Mouse (Mus musculus) Patski (cell line): ENCODE results near the gene Ptprg. TPM values are rescaled to one million over a fixed set of nuclear protein-coding genes. Genes with fewer than 3 reads are reported as not detected.

ENCODE experiments used
- ATAC-seq: fragments of 100-300 bp; one replicate; pipeline ENCODE4 v1.8.0; 2021
- CTCF ChIA-PET: fragments of 350-600 bp; sonication (Branson Sonifier 250); formaldehyde crosslinking; loops from one replicate; lab custom pipeline; 2022; ENCODE audit warnings: inconsistent platforms; lab: Charles Lee
- POLR2A ChIA-PET: fragments of 350-600 bp; sonication (Branson Sonifier 250); formaldehyde crosslinking; loops from one replicate; lab custom pipeline; 2022; ENCODE audit warnings: antibody characterized with exemption, inconsistent platforms; lab: Charles Lee
- DNase-seq: peaks from one replicate; pipeline ENCODE4 v3.0.0-alpha.2; 2011; ENCODE audit warnings: low read depth, low spot score
- H3K27me3 ChIP-seq: fragments of 371-371 bp; one replicate; pipeline ENCODE4 v1.5.1; 2021
- CTCF ChIP-seq: fragments of 100-300 bp; IDR thresholded peaks from one replicate; pipeline ENCODE4 v1.5.1; 2021
- in situ Hi-C: fragments of 300-500 bp; cut with MboI; formaldehyde crosslinking; loops from 3 replicates; pipeline ENCODE4 v1.11.1; 2018; ENCODE audit warnings: low pct_unique_long_range_greater_than_20kb, mixed read lengths
- polyA plus RNA-seq: library from polyadenylated mRNA; unstranded; gene quantifications from one replicate; pipeline ENCODE4 v1.2.3, GENCODE M21; 2021

Gene Ptprg
- polyA plus RNA-seq, 1 experiment from 2014 or later: 40.1 TPM

DNA sequence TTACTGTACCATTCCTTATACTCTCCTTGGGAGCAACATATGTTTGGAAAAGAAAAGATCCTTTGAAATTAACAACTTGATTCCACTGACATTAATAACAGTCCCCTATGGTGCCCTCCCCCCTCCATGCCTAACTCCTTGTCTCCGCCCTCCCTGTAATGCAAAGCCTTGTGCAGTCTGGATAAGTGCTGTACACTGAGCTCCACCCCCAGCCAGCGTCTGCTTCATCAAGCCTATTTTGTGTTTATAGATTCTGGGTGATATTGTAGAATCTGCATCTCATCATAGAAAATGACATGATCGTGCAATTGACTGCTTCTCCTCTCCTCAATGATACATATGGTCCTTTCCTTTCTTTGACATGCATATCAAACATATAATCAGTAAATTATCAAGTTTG lies 337.6 kb downstream of the Ptprg start:
- DNase-seq (no peak), ATAC-seq (no peak)
- ChIA-PET POLR2A (no interaction called here), CTCF (interaction anchor here (1.4 kb wide), 1 partner anchor 11 kb away, joined by 5 read pairs; no protein-coding TSS in a partner anchor)
- in situ Hi-C loops: no loop called here
- TF ChIP-seq CTCF: no peak
- no peaks in the 10 kb centered on the region for H3K27me3 ChIP-seq

DNA sequence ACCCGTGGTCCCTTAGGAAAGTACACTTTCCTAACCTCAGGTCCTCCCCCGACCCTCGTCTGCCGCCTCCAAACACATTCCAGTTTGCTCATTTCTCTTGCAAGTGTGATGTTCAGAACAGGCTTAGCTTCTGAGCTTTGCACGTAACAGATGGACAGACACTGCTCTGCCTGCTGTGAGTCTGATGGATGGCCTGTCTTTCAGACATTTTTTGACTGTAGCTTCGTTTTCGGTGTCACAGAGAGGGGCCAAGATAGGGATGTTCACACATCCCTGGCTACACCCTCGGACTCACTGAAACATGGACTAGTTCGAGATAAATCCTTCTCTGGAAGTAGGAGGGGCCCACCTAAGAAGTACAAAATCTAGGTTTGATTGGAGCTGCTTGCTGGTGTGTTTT lies 339.3 kb downstream of the Ptprg start:
- TF ChIP-seq CTCF: no peak
- ChIA-PET CTCF (interaction anchor here (0.9 to 1.6 kb wide), 2 partner anchors 31 to 140 kb away, joined by 3 read pairs; no protein-coding TSS in a partner anchor), POLR2A (no interaction called here)
- H3K27me3 ChIP-seq: no peaks in the 10 kb centered on the region
- DNase-seq (no peak), ATAC-seq (no peak)
- in situ Hi-C loops: no loop called here

DNA sequence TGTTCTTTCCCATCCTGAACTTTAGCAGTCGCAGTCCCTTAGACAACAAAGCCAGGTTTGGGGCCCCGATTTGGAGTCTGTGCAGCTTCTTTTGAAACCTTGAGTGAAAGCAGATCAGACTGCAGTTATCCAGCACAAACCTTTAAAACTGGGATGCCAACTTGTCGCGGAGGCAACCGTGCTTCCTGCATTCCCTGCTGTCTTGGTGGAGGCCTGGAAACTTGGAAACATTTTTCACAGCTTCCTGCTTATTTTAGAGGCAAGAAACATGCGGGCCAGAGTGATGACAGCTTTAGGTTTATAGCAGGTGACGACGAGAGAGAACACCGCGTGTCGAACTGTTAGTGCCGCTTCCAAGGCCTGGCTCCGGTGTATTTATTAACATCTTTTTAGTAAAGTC lies 342.2 kb downstream of the Ptprg start:
- ATAC-seq: no peak
- DNase-seq: no peak
- POLR2A ChIA-PET: no interaction called here
- no peaks in the 10 kb centered on the region for H3K27me3 ChIP-seq
- CTCF ChIA-PET: no interaction called here
- in situ Hi-C loops: no loop called here
- no peak for TF ChIP-seq CTCF

DNA sequence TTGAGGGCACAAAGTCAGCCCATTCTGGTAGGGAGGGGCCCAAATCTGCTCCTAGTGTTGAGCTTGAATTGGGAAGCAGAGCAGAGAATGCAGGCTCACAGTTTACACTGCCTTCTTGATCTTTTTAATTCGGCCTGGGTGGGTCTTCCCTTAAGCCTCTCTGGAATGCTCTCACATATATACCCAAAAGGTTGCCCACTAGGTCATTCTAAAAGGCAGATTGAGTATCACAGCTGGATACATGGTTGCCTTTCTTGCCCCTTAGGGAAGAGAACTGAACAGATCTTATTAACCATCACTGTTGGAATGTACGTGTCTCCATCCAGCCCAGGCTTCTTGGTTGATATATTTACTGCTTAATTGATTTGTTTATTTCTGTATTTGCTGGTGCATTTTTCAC lies 349.5 kb downstream of the Ptprg start:
- CTCF ChIA-PET: no interaction called here
- in situ Hi-C loops: no loop called here
- no peak for TF ChIP-seq CTCF
- H3K27me3 ChIP-seq: no peaks in the 10 kb centered on the region
- ATAC-seq: no peak
- POLR2A ChIA-PET: no interaction called here
- no peak for DNase-seq

DNA sequence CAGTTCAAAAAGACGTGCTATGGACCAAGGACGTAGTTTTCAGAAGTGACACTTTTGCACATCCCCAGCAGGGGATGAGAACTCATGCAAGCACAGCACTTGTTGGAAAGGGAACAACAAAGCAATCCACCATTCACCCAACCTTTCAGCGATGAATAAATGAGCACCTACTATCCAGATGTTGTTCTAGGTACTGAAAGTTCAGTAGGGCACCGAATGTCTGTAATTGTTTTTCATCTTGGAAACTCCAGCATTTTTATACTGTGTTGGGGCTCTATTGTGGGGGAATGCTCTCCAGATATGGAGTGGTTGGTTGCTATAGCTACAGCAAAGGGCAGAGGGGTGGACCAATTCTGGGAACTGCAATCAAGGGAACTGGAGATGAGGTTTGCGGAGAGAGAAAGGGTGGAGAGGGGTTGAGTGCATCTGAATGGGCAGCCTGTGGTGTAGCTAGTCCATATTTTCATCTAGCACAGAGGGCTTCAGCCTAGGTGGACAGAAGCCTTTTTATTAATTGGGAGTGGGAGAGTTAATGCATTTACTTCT lies 352.9 kb downstream of the Ptprg start:
- CTCF ChIA-PET: no interaction called here
- in situ Hi-C loops: no loop called here
- H3K27me3 ChIP-seq: no peaks in the 10 kb centered on the region
- ATAC-seq (no peak), DNase-seq (no peak)
- TF ChIP-seq CTCF: no peak
- POLR2A ChIA-PET: no interaction called here

DNA sequence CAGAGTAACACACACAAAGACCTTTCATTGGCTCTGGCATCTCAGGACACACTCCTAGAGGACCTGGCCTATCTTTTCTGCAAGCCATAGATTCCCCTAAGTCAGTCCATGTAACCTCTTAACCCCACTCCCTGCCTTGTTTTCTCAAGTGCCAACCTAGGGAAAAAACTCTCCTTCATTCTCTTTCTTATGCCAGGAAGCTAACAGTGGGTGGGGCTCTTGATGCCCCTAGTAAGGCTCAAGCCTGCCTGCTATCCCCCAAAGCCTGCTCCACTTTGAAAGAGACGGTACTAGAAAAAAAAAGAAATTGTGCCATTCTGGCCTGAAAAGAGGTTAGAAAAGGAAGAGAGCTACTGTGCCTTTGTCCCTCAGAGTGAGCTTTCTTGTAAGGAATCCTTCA lies 358.9 kb downstream of the Ptprg start:
- in situ Hi-C loops: no loop called here
- TF ChIP-seq CTCF: no peak
- no peaks in the 10 kb centered on the region for H3K27me3 ChIP-seq
- POLR2A ChIA-PET: no interaction called here
- ATAC-seq (no peak), DNase-seq (no peak)
- CTCF ChIA-PET: interaction anchor here (0.7 kb wide), 1 partner anchor 118 kb away, joined by 3 read pairs; no protein-coding TSS in a partner anchor

DNA sequence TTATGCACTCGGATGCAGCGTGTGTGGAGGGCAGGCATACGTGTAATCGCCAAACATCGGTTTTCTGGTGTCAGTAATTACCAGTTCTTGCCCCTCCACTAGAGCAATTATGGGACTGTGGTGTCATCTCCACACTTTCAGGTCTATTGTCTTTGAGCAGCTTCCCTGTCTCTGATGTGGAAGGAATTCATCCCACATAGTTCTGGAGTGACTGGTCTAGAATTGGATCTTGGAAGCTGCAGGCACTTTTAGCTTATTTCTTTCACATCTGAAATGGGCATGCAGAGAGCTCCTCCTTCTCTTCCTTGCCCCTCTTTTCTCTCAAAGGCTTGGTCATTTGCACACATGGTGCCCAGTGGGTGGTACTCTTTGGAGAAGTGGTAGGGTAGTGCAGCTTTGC lies 363.9 kb downstream of the Ptprg start:
- CTCF ChIA-PET: interaction anchor here (1.2 kb wide), 1 partner anchor 16 kb away, joined by 4 read pairs; no protein-coding TSS in a partner anchor
- no peak for TF ChIP-seq CTCF
- DNase-seq (no peak), ATAC-seq (peak; percentile 57)
- POLR2A ChIA-PET: interaction anchor here (0.5 kb wide), 1 partner anchor 44 kb away, joined by 3 read pairs; no protein-coding TSS in a partner anchor
- no peaks in the 10 kb centered on the region for H3K27me3 ChIP-seq
- in situ Hi-C loops: loop anchor here (5.0 kb wide), 1 partner anchor 75 kb away; no protein-coding TSS in a partner anchor

DNA sequence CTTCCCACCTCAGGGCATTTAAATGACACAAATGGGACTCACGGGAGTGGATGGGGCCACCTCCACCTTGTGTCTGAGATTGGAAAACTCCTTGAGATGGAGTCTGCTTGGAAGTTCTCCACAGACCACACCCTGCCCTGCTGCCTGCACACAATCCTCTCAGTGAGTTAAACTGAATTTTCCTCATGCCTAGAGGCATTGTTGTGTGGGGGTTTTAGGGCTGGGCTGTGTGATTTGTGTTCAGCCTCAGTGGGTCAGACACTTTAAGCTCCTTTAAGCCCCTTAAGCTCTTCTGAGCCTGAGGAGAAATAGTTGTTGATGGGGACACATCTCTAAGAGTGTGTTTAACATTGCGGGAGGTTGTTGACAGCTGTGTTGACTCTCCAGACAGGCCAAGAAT lies 375.2 kb downstream of the Ptprg start:
- ATAC-seq: peak; percentile 85
- POLR2A ChIA-PET: no interaction called here
- CTCF ChIA-PET: interaction anchor here (0.6 kb wide), 1 partner anchor 12 kb away, joined by 3 read pairs; no protein-coding TSS in a partner anchor
- H3K27me3 ChIP-seq: no peaks in the 10 kb centered on the region
- TF ChIP-seq CTCF: peak; percentile 23
- in situ Hi-C loops: loop anchor here (25.0 kb wide), 1 partner anchor 359 kb away; the partner anchor contains the start of genes 3830406C13Rik and Gm49355
- DNase-seq: peak; percentile 91

DNA sequence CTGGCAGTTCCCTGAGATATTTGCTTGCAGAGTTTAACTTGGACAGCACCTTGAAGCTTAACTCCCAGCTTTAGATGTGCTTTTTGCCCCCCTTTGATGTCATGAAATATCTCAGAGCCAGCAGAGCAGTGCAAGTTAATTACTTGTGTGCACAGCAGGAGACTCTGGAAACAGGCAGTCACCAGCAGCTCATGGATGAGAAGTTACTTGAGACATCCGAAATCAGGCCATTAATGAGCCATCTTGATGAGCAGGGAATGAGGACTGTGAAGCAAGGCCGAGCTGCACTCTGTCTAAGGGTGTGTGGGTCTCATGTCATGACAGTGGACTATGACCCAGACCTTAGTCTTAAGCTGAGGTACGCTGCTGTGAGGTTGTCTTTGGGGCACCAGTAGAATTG lies 379.2 kb downstream of the Ptprg start:
- ChIA-PET CTCF (interaction anchor here (1.0 to 1.5 kb wide), 2 partner anchors 61 to 377 kb away, joined by 3 read pairs; no protein-coding TSS in a partner anchor), POLR2A (interaction anchor here (1.2 kb wide), 1 partner anchor 18 kb away, joined by 4 read pairs; no protein-coding TSS in a partner anchor)
- TF ChIP-seq CTCF: no peak
- DNase-seq (peak; percentile 77), ATAC-seq (peak; percentile 90)
- no peaks in the 10 kb centered on the region for H3K27me3 ChIP-seq
- in situ Hi-C loops: loop anchor here (10.0 to 25.0 kb wide), 2 partner anchors 355 to 378 kb away; partner anchors contain the start of genes 3830406C13Rik, Gm49355 and Ptprg

DNA sequence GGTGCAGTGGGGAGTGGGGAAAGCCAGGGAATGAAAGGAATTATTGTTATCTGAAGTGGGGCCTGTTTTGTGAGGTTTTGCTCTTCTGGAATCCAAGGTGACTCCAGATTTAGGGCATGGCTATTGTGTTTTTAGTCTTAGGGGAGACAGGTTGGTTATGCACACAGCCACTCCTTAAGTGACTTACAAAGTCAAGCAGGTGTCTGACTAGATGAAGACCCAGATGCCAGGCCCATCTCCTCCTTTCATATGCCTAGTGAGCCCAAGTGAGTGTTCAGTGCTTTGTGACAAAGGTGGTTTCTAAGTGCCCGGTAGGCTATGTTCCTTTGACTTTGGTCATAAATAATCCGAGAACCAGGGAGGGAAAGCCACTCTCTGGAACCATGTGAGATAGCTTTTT lies 381.2 kb downstream of the Ptprg start:
- in situ Hi-C loops: loop anchor here (10.0 to 25.0 kb wide), 2 partner anchors 353 to 380 kb away; partner anchors contain the start of genes 3830406C13Rik, Gm49355 and Ptprg
- ATAC-seq (no peak), DNase-seq (no peak)
- H3K27me3 ChIP-seq: no peaks in the 10 kb centered on the region
- no peak for TF ChIP-seq CTCF
- ChIA-PET POLR2A (no interaction called here), CTCF (no interaction called here)

DNA sequence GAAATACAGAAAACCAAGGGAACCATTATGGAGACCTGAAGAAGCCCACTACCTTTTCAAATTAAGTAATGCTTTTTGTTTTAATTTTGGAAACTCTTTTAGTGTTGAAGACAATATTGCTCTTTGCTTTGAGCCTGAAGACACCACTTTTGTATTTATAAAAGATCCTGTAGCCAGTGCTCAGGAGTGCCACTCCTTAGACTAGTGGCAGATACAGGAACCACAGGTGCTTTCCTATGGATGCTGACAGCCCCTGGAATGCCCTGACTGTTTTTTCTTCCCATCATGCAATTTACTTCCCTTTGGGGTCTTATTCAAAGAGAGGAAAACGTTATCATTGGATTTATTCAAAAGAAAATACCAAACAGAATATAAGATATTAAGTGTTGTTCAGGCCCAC lies 381.9 kb downstream of the Ptprg start:
- in situ Hi-C loops: loop anchor here (10.0 to 25.0 kb wide), 2 partner anchors 352 to 380 kb away; partner anchors contain the start of genes 3830406C13Rik, Gm49355 and Ptprg
- H3K27me3 ChIP-seq: no peaks in the 10 kb centered on the region
- DNase-seq (no peak), ATAC-seq (no peak)
- POLR2A ChIA-PET: no interaction called here
- peak; percentile 31 for TF ChIP-seq CTCF
- CTCF ChIA-PET: no interaction called here
